Mouse (Mus musculus): ENCODE measurements around the gene Ccdc22.

DNA sequence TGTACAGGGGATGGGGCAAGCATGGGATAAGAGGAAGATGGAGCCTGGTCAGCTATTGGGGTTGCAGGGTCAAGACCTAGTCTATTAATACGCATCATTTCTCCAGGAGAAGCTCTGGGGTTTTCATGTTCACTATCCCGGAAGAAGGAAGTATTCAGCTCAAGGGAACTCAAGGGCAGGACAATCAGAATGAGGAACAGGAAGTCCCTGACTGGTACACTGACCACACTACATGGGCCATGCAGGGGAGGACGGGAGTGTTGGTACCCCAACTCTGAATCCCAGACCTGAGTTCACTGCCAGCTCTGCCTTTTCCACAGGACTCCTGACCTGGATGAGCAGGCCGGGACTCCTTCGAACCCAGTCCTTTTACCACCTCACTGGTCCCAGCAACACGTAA is 27.2 kb upstream of the Ccdc22 start:
- TF ChIP-seq CTCF (IDR thresholded peaks at IDR 0.05; ENCODE audit: borderline replicate concordance, insufficient read depth, low read depth, low read length) (no peak), POLR2A (IDR thresholded peaks at IDR 0.05; ENCODE audit: borderline replicate concordance, insufficient read depth, low read length) (no peak)
